Mouse (Mus musculus) liver, adult 2 months (tissue): ENCODE data around the gene Vwc2l.

Experiments
- CTCF ChIP-seq: fragments of 200-500 bp; IDR thresholded peaks from 2 replicates; pipeline ENCODE4 v1.5.1; 2011; ENCODE audit warnings: low read depth, low read length, control low read depth
- POLR2A ChIP-seq: fragments of 200-500 bp; IDR thresholded peaks from 2 replicates; pipeline ENCODE4 v1.6.1; 2011; ENCODE audit warnings: low read length, control low read depth; ENCODE audit not compliant: insufficient read depth; ENCODE audit errors: extremely low read depth

- TF ChIP-seq POLR2A (no peak), CTCF (peak; percentile 62)
Observed at GRCm38 (mm10) chr1:70787146-70787545, 61.6 kb downstream of the Vwc2l start.
